Mouse (Mus musculus) lung, adult 2 months (tissue): ENCODE data around the gene Gcnt4.

Experiments used
- CTCF ChIP-seq: fragments of 200-500 bp; IDR thresholded peaks from 2 replicates; pipeline ENCODE4 v1.5.1; 2011; ENCODE audit warnings: mild to moderate bottlenecking, low read length, control low read depth; ENCODE audit not compliant: insufficient read depth
- POLR2A ChIP-seq: fragments of 200-500 bp; IDR thresholded peaks from 2 replicates; pipeline ENCODE4 v1.6.1; 2011; ENCODE audit warnings: low read depth, mild to moderate bottlenecking, control low read depth, low read length, borderline replicate concordance; ENCODE audit errors: extremely low read depth

DNA sequence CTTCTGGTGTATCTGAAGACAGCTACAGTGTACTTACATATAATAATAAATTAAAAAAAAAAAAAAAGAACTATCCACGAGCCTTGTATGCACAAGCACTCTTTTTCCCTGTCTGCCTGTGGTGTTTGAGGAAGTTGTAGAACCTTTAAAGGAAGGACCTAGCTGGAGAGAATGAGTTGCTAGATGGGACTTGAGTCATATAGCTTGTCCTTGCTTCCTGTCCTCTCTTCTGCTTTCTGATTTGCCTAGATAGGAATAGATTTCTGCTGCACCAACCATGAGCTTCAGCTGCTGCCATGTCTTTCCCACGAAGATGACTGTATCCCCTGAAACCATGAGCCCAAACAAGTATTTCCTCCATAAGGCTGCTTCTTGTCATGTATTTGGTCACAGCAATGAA is 43.3 kb downstream of the Gcnt4 start:
- TF ChIP-seq CTCF (no peak), POLR2A (no peak)
